Mouse (Mus musculus) bone marrow, adult 2 months (tissue): Measurements from ENCODE around the gene Lgals4. TPM values are rescaled to one million over a fixed set of nuclear protein-coding genes. Genes with fewer than 3 reads are reported as not detected.
"Not testable (repeated sequence)": the region's sequence is repeated elsewhere in the genome, so short reads cannot be mapped to it uniquely, and the experiment has no call there.

Source experiments
- H3K27ac ChIP-seq: fragments of 200-500 bp; 2 replicates; pipeline ENCODE4 v1.5.1; 2012; ENCODE audit warnings: low read depth, mild to moderate bottlenecking, control low read depth, inconsistent platforms, low read length; ENCODE audit not compliant: control insufficient read depth, poor library complexity, insufficient read depth
- H3K4me1 ChIP-seq: fragments of 200-500 bp; 2 replicates; pipeline ENCODE4 v1.6.1; 2011; ENCODE audit warnings: low read length; ENCODE audit not compliant: control insufficient read depth, insufficient read depth
- H3K4me3 ChIP-seq: fragments of 200-500 bp; replicated peaks from 2 replicates; pipeline ENCODE3; 2011; ENCODE audit warnings: mild to moderate bottlenecking, low read depth, low read length, control low read depth; ENCODE audit not compliant: control insufficient read depth
- CTCF ChIP-seq: fragments of 200-500 bp; IDR thresholded peaks from 2 replicates; pipeline ENCODE4 v1.5.1; 2011; ENCODE audit warnings: low read length, control low read depth; ENCODE audit not compliant: control insufficient read depth, insufficient read depth
- POLR2A ChIP-seq: fragments of 200-500 bp; IDR thresholded peaks from 2 replicates; pipeline ENCODE4 v1.6.1; 2011; ENCODE audit warnings: low read depth, mild to moderate bottlenecking, control low read depth, low read length, borderline replicate concordance; ENCODE audit not compliant: control insufficient read depth
- WGBS: fragments of 180-500 bp; shearing (Covaris S2); methylation state at CpG from one replicate; pipeline ENCODE4 v1.1.7; 2018; 5-methylcytosine and 5-hydroxymethylcytosine counted together
- polyA plus RNA-seq: library from polyadenylated mRNA; stranded (reverse); fragments of >200 nt; gene quantifications from 2 replicates; pipeline ENCODE4 v1.2.4, GENCODE M21; 2011; ENCODE audit warnings: low replicate concordance; ENCODE audit not compliant: missing spikeins, insufficient read depth, insufficient read length

Lgals4 gene
- polyA plus RNA-seq, 1 experiment: 67.1 TPM

DNA sequence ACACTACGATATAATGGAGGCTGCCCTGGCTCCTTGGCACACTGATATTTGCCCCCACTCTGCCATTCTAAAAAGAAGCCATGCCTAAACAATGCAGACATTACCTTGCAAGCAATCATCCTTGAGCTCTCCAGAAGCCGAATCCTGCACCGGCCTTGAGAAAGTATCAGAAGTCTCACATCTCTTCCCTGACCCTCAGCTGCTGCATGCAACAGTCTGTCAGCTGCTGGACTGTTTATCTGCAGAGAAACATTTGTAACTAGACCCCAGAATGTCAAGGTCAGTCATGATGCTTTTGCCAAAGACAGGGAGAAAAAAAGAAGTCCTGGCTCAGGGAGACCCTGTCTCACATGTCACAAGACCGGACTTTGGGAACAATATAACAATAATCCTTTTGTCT lies 42.4 kb downstream of the Lgals4 start:
- Histone ChIP-seq H3K27ac (no peak overlapping the region), H3K4me3 (no peak overlapping the region), H3K4me1 (peaks cover 1% of the 10 kb centered on the region; the same call in 1 of the 2 replicates)
- TF ChIP-seq POLR2A (no peak), CTCF (no peak)
- 86% methylated on average over 4 of the region's 4 CpGs for WGBS

DNA sequence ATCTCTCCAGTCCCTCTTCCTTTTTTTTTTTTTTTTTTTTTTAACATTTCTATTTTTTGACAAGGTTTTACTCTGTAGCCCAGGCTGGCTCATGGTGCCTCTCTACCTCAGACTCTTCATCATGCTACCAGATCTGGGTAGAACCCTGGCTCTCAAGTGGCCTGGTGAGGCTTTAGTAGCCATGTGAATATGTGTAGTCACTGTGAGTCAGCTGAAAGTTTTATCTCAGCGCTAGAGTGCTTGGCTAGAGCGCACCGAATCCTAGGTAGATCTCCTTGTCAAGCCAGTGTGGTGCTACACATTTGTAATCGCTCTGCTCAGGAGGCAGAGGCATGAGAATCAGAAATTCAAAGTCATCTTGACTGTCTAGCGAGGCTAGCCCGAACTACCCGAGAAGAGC lies 43.5 kb downstream of the Lgals4 start:
- H3K4me3 ChIP-seq: no peak overlapping the region
- TF ChIP-seq CTCF (no peak), POLR2A (no peak)
- H3K27ac ChIP-seq: no peak overlapping the region
- WGBS: 50% methylated on average over 7 of the region's 7 CpGs
- H3K4me1 ChIP-seq: no peaks in the 10 kb centered on the region; the same call in 1 of the 2 replicates

DNA sequence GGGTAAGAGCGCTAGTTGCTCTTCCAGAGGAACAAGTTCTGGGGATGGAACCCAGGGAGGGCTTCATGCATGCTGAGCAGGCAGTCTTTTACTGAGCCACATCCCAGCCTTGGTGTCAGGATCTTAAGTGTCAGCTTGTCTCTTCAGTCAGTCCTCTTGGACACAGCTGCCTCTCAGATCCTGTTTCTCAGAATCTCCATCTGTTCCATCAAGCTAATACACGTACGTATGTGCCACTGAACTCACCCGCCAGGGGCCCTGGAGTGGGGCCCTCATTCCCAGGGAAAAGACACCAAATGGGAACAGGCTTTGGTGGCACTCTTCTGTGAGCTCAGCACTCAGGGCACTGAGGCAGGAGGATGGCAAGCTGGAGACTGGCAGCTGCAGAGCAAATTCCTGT lies 44.2 kb downstream of the Lgals4 start:
- 86% methylated on average over 4 of the region's 4 CpGs for WGBS
- H3K4me1 ChIP-seq: no peaks in the 10 kb centered on the region; the same call in 1 of the 2 replicates
- H3K27ac ChIP-seq: no peak overlapping the region
- no peak overlapping the region for H3K4me3 ChIP-seq
- TF ChIP-seq CTCF: no peak
- no peak for TF ChIP-seq POLR2A

DNA sequence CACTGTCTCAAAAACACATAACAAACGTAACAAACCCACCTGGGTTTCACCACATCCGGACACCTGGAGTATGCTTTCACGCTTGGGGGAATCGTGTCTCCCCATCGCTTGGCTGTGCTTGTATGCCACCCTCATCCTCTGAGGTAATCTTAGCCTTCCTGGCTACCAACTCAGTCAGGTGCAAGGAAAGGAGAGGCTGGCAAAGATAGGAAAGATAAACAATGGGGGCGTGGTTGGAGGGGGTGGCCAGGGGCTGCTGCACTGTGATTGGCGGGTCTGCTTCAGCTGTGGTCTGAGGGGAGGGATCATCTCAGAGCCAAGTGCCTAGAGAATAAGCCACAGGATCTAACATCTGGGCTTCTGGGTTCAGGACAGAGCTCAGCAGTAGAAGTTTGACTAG lies 46.0 kb downstream of the Lgals4 start:
- Histone ChIP-seq H3K4me3 (no peak overlapping the region), H3K27ac (no peak overlapping the region), H3K4me1 (no peaks in the 10 kb centered on the region; the same call in 1 of the 2 replicates)
- TF ChIP-seq POLR2A (no peak), CTCF (no peak)
- WGBS: 84% methylated on average over 7 of the region's 7 CpGs

DNA sequence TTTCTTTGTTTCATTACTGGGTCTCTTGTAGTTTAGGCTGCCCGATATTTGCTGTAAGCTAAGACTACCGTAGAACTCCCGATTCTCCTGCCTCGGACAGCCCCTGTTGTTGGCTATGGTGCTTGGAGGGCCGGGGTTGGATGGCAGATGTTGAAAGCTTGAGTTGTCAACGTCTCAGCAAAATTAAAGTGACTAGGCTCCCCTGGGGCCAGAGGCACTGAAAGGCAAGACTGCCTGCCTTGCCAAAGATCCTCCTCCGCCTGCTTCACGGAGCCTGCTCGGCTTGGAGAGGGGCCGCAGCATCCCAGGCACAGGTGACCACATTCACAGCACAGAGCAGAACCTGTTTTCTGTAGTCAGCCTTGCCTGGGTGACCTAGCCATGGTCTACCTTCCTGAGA lies 46.9 kb downstream of the Lgals4 start:
- Histone ChIP-seq H3K4me3 (no peak overlapping the region), H3K27ac (no peak overlapping the region), H3K4me1 (no peaks in the 10 kb centered on the region; the same call in 1 of the 2 replicates)
- 88% methylated on average over 10 of the region's 10 CpGs for WGBS
- TF ChIP-seq POLR2A (no peak), CTCF (no peak)

DNA sequence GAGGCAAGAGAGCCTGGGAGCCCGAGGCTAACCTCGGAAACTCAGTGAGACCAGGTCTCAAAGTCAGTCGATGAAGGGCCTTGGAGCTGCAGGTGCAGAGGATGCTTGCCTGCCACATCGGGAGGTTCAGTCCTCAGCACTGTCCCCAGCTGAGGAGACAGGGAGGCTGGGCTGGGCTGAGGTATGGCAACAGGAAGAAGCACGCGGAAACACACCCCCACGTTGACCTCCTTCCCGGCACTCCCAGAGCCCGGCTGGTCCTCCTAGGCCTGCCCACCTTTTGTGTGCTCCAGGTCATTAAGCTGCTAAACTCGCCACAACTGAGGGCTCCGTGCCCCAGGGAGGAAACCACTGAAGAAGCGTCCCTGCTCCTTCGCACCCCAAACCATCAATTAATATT lies 47.5 kb downstream of the Lgals4 start, which contains the start of gene Capn12:
TSS of gene Capn12 (plus strand) at position 224 of the 400 bp plus-strand sequence.
- WGBS: 57% methylated on average over 13 of the region's 13 CpGs
- no peaks in the 10 kb centered on the region for H3K4me1 ChIP-seq
- TF ChIP-seq CTCF (no peak), POLR2A (no peak)
- no peak within 1 kb of the TSS for H3K4me3 ChIP-seq
- no peak within 1 kb of the TSS for H3K27ac ChIP-seq

DNA sequence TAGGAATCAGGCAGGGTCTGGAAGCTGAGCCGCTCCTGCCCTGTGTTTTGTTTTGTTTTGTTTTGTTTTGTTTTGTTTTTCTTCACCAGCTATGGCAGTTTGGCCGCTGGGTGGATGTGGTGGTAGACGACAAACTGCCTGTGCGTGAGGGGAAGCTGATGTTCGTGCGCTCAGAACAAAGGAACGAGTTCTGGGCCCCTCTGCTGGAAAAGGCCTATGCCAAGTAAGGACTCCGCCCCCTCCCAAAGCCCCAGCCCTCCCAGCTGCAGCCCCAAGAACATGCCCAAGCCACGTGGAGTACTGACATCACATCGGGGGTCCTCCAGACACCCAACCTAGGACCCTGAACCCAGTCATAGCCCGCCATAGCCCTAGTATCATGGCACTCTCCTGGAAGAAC lies 49.4 kb downstream of the Lgals4 start:
- TF ChIP-seq POLR2A: no peak
- TF ChIP-seq CTCF: no peak
- H3K4me3 ChIP-seq: no peak overlapping the region
- no peaks in the 10 kb centered on the region for H3K4me1 ChIP-seq
- no peak overlapping the region for H3K27ac ChIP-seq
- WGBS: 80% methylated on average over 11 of the region's 11 CpGs

DNA sequence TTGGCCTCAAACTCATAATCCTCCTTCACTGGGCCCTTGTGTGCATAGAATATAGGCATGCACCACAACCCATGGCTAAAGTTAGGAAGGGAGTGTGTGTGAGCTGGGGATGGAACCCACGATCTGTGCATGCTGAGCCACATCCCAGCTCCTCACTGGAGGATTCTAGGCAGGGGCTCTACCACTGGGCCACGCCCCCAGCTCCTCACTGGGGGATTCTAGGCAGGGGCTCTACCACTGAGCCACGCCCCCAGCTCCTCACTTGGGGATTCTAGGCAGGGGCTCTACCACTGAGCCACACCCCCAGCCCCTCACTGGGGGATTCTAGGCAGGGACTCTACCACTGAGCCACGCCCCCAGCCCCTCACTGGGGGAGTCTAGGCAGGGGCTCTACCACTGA lies 50.0 kb downstream of the Lgals4 start:
- 74% methylated on average over 4 of the region's 4 CpGs for whole genome bisulfite sequencing
- H3K4me1 ChIP-seq, H3K27ac ChIP-seq, H3K4me3 ChIP-seq: not testable (repeated sequence)

DNA sequence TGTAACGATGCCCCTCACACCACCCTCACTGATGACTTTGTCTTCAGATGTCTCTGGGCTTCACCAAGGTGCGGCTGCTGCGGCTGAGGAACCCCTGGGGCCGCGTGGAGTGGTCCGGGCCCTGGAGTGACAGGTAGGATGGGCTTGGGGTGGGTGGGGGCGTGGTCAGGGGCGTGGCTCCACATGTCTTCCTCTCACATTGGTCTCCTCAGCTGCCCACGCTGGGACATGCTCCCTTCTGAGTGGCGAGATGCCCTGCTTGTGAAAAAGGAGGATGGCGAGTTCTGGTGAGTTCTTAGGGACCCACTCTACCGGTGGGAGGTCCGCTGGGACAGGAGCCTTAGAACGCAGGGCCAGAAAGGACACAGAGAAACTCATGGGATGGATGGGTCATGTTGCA lies 52.8 kb downstream of the Lgals4 start:
- TF ChIP-seq POLR2A: no peak
- no peak for TF ChIP-seq CTCF
- no peaks in the 10 kb centered on the region for H3K4me1 ChIP-seq
- 37% methylated on average over 14 of the region's 14 CpGs for WGBS
- no peak overlapping the region for H3K4me3 ChIP-seq
- H3K27ac ChIP-seq: no peak overlapping the region
